Mouse (Mus musculus): ENCODE data around the gene Arhgef18. TPM values are rescaled to one million over a fixed set of nuclear protein-coding genes. Genes with fewer than 3 reads are reported as not detected.

Gene Arhgef18
- polyA plus RNA-seq, 1 experiment from 2014 or later: 10.1 TPM

DNA sequence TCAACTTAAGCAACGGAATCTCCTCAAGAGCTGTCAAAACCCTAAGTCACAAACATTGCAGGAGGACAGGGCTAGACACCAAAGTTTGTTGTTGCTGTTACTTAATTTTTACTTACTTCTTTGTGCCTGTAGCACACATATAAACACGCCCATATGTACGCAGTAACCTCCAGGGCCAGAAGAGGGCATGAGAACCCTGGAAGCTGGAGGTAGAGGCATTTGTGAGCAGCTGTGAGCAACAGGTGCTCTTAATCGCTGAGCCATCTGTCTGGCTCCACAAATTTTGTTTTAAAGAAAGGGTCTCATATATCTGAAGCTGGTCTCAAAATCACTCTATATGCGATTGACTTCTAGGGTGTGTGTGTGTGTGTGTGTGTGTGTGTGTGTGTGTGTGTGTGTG lies 71.5 kb downstream of the Arhgef18 start:
- H3K4me3 ChIP-seq (ENCODE audit: low read depth, low read length): no peak overlapping the region
- 61% methylated on average over 5 of the region's 5 CpGs for WGBS
- ATAC-seq (ENCODE audit: low FRiP score) (no peak), DNase-seq (ENCODE audit: low spot score, missing footprints) (peak; percentile 89)
- no peaks in the 10 kb centered on the region for H3K9me3 ChIP-seq (ENCODE audit: control insufficient read depth, low read length)
- no peaks in the 10 kb centered on the region; the same call in 1 of the 2 replicates for H3K36me3 ChIP-seq (ENCODE audit: control insufficient read depth, insufficient read depth, low read length)
- no peaks in the 10 kb centered on the region for H3K27me3 ChIP-seq (ENCODE audit: control insufficient read depth, insufficient read depth, low read length)
- H3K4me1 ChIP-seq (ENCODE audit: control insufficient read depth, insufficient read depth, low read length): peaks cover 8% of the 10 kb centered on the region; the same call in 1 of the 2 replicates
- no peak overlapping the region for H3K27ac ChIP-seq (ENCODE audit: low read depth, low read length)
- no peak overlapping the region for H3K4me2 ChIP-seq
- H3K9ac ChIP-seq (ENCODE audit: low read length): no peak overlapping the region

DNA sequence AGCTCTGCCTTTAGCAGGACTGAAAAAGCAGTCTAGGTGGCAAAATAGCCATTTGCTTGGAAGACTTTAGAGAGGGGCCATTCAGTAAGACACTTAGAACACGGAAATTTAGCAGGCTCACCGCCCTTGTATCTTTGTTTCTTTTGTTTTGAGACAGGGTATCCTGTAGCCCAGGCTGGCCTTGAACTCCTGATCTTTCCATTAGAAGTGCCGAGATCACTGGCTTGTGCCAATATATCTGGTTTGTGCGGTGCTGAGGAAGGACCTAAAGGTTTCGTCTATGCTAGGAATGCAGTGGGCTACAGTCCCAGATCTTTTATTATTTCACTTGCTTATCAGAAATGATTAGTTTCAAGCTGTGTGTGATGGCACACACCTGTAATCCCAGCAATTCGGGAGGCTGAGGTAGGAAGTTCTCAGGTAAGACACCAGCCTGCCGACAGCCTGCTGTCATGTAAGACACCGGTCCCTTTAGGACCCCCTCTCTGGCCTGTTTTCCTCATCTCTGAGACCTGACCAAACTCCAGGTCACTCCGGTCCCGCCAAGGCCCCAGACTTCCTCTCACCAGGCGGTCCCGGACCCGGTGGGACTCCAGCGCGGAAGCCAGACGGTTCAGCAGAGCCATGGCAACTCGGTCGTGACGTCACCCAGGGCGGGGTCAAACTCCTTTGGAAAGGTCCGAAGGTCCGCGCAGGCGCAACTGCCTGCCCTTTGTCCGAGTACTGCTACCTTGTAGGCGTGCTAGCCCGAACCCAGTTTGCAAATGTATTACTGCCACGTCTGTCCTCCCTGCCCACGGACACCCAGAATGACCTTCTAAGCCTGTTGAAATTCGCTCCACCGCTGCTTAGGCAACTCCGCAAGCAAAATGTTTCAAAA lies 74.4 kb downstream of the Arhgef18 start, which contains the start of gene Pex11g:
Pex11g (minus strand) TSS at position 675 of the 880 bp plus-strand sequence.
- 9% methylated on average over 32 of the region's 32 CpGs for WGBS
- Histone ChIP-seq H3K9ac (ENCODE audit: low read length) (peak within 1 kb of the TSS; percentile 76), H3K9me3 (ENCODE audit: control insufficient read depth, low read length) (no peaks in the 10 kb centered on the region), H3K27me3 (ENCODE audit: control insufficient read depth, insufficient read depth, low read length) (no peaks in the 10 kb centered on the region), H3K4me2 (peak within 1 kb of the TSS; percentile 70), H3K4me3 (ENCODE audit: low read depth, low read length) (peak within 1 kb of the TSS; percentile 41), H3K4me1 (ENCODE audit: control insufficient read depth, insufficient read depth, low read length) (peaks cover 8% of the 10 kb centered on the region; the same call in 1 of the 2 replicates), H3K27ac (ENCODE audit: low read depth, low read length) (peak within 1 kb of the TSS; percentile 73), H3K36me3 (ENCODE audit: control insufficient read depth, insufficient read depth, low read length) (no peaks in the 10 kb centered on the region)
- ATAC-seq (ENCODE audit: low FRiP score) (peak; percentile 98), DNase-seq (ENCODE audit: low spot score, missing footprints) (peak; percentile 100)

DNA sequence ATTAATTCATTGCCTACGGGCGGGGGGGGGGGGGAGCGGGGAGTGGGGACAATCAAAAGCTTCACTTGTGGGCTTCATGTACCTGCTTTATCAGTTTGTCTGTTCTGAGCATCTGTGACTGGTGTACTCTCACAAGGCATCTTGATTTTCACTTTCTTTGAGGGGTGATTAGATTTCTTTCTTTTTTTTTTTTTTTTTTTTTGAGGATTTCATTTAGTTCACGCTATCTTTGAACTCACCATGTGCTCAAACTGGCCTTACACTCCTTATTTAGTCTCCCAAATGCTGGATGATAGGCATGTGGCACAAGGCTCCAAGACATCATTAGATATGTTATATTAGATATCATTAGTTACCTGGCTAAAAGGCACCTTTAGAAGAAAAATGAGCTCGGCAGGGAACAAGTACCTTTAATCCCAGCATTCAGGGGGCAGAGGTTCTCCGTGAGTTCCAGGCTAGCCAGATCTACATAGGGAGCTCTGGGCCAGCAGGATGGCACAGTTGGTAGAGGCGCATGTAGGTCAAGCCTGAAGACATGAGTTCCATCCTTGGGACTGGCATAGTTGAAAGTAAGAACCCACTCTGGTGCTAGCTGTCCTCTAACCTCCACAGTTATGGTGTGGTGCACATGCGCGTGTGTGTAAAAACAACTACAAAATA lies 75.2 kb downstream of the Arhgef18 start:
- Histone ChIP-seq H3K27me3 (ENCODE audit: control insufficient read depth, insufficient read depth, low read length) (no peaks in the 10 kb centered on the region), H3K9ac (ENCODE audit: low read length) (peak overlapping the region; percentile 76), H3K4me2 (peak overlapping the region; percentile 70), H3K27ac (ENCODE audit: low read depth, low read length) (peak overlapping the region; percentile 73), H3K4me1 (ENCODE audit: control insufficient read depth, insufficient read depth, low read length) (peaks cover 8% of the 10 kb centered on the region; the same call in 1 of the 2 replicates), H3K36me3 (ENCODE audit: control insufficient read depth, insufficient read depth, low read length) (no peaks in the 10 kb centered on the region), H3K9me3 (ENCODE audit: control insufficient read depth, low read length) (no peaks in the 10 kb centered on the region), H3K4me3 (ENCODE audit: low read depth, low read length) (peak overlapping the region; percentile 41)
- WGBS: 54% methylated on average over 9 of the region's 9 CpGs
- ATAC-seq (ENCODE audit: low FRiP score) (no peak; the same call in 1 of the 2 replicates), DNase-seq (ENCODE audit: low spot score, missing footprints) (peak; percentile 88)

DNA sequence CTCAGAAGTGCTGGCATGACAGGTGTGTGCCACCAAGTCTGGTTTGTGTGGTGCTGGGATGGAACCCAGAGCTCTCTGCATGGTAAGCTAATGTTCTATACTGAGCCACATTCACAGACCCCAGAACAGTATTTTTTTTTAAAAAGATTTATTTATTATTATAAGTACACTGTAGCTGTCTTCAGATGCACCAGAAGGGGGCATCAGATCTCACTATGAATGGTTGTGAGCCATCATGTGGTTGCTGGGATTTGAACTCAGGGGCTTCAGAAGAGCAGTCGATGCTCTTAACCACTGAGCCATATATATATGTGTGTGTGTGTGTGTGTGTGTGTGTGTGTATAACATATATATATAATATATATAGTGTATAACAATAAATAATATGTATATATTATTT lies 76.0 kb downstream of the Arhgef18 start:
- Histone ChIP-seq H3K9ac (ENCODE audit: low read length) (no peak overlapping the region), H3K4me1 (ENCODE audit: control insufficient read depth, insufficient read depth, low read length) (peaks cover 8% of the 10 kb centered on the region; the same call in 1 of the 2 replicates), H3K27ac (ENCODE audit: low read depth, low read length) (no peak overlapping the region), H3K27me3 (ENCODE audit: control insufficient read depth, insufficient read depth, low read length) (no peaks in the 10 kb centered on the region), H3K4me3 (ENCODE audit: low read depth, low read length) (no peak overlapping the region), H3K36me3 (ENCODE audit: control insufficient read depth, insufficient read depth, low read length) (no peaks in the 10 kb centered on the region), H3K9me3 (ENCODE audit: control insufficient read depth, low read length) (no peaks in the 10 kb centered on the region), H3K4me2 (no peak overlapping the region)
- DNase-seq (ENCODE audit: low spot score, missing footprints) (no peak), ATAC-seq (ENCODE audit: low FRiP score) (no peak)
- WGBS: 100% methylated on average over 1 of the region's 1 CpGs

DNA sequence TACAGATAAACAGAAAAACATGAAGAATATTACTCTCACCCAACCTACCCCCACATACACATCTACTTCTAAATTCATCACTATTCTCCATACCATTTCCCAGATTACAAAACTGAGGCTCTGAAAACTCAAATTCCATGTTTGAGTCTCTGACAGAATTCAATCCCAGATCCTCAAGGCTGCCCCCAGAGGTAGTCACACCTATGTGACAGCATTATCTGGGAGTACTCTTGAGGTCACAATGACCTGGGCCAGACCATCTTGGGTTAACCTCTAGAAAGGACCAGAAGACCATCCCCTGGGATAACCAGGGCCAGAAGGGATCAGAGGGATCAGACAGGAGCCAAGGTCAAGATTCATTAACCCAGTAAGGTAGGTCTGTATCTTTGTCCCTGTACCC lies 77.8 kb downstream of the Arhgef18 start, which contains the start of gene Tex45:
Tex45 (plus strand) TSS at position 301 of the 400 bp plus-strand sequence.
- H3K4me3 ChIP-seq (ENCODE audit: low read depth, low read length): no peak within 1 kb of the TSS
- H3K27ac ChIP-seq (ENCODE audit: low read depth, low read length): no peak within 1 kb of the TSS
- no peaks in the 10 kb centered on the region for H3K27me3 ChIP-seq (ENCODE audit: control insufficient read depth, insufficient read depth, low read length)
- H3K9me3 ChIP-seq (ENCODE audit: control insufficient read depth, low read length): no peaks in the 10 kb centered on the region
- H3K4me1 ChIP-seq (ENCODE audit: control insufficient read depth, insufficient read depth, low read length): peaks cover 8% of the 10 kb centered on the region; the same call in 1 of the 2 replicates
- no peak within 1 kb of the TSS for H3K4me2 ChIP-seq
- ATAC-seq (ENCODE audit: low FRiP score) (no peak), DNase-seq (ENCODE audit: low spot score, missing footprints) (no peak)
- no peaks in the 10 kb centered on the region for H3K36me3 ChIP-seq (ENCODE audit: control insufficient read depth, insufficient read depth, low read length)
- H3K9ac ChIP-seq (ENCODE audit: low read length): no peak within 1 kb of the TSS

DNA sequence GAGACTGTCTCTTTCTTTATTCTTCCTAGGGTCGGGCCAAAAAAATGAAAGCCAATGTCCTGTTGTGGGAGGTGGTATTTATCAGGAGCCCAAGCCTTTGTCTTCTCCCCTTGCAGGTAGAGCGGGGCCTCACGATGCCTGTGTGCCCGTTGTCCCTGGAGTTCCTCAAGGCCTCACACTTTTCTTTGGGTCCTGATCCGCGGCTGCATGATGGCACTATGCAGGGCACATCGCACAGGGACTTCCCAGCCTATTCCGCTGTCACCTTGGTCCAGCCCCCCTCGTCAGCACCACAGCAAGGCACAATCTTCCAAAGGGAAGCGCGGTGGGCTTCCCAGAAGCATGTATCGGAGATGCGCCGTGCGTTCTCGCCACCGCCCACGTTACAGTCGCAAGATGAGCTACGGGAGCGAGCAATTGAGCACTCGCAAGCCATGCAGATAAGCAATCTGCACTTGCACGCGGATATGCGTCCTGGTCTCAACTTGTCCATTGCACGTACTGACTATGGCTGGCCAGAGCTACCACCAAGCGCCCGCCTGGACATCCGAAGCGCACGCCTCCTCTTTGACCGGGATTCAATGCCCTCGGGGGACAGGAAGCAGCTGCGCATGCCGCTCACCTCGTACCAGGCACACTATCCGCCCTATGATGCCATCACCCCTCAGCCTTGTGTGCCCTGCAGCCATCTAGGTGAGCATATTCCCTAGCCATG lies 83.1 kb downstream of the Arhgef18 start:
- WGBS: 33% methylated on average over 37 of the region's 37 CpGs
- Histone ChIP-seq H3K4me1 (ENCODE audit: control insufficient read depth, insufficient read depth, low read length) (no peaks in the 10 kb centered on the region), H3K4me2 (peak overlapping the region; percentile 33), H3K36me3 (ENCODE audit: control insufficient read depth, insufficient read depth, low read length) (no peaks in the 10 kb centered on the region), H3K27ac (ENCODE audit: low read depth, low read length) (no peak overlapping the region), H3K4me3 (ENCODE audit: low read depth, low read length) (peak overlapping the region; percentile 11; the same call in 1 of the 2 replicates), H3K27me3 (ENCODE audit: control insufficient read depth, insufficient read depth, low read length) (0 out of 2 replicates have a peak, but pooled peaks cover 6% of the 10 kb centered on the region), H3K9ac (ENCODE audit: low read length) (no peak overlapping the region), H3K9me3 (ENCODE audit: control insufficient read depth, low read length) (no peaks in the 10 kb centered on the region)
- ATAC-seq (ENCODE audit: low FRiP score) (0 out of 2 replicates have a peak, but pooled peaks have one; percentile 42), DNase-seq (ENCODE audit: low spot score, missing footprints) (no peak)

DNA sequence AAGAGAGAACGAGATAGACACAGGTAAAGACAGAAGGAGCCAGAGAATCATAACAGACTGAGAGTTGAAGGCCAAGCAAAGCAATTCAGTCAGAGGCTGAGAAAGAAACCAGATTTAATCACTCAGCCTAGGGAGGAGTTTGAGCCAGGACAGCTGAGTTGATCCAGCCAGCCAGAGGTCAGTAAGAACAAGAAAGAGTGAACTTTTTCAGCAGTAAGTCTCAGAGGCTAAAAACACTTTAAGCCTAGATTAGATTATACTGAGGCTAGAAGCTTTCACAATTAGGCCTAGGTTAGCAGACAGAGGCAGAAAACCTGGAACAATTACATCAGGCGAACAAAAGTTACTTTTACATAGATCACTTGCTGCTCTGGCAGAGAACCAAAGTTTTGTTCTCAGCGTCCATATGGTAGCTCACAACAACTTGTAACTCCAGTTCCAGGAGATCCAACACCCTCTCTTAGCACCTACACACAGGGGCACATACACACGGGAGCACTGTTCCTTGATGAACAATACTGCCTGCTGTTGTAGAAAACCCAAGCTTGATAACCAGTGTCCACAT lies 87.5 kb downstream of the Arhgef18 start:
- DNase-seq (ENCODE audit: low spot score, missing footprints): no peak
- Histone ChIP-seq H3K9me3 (ENCODE audit: control insufficient read depth, low read length) (no peaks in the 10 kb centered on the region), H3K27ac (ENCODE audit: low read depth, low read length) (no peak overlapping the region), H3K4me2 (no peak overlapping the region), H3K27me3 (ENCODE audit: control insufficient read depth, insufficient read depth, low read length) (0 out of 2 replicates have a peak, but pooled peaks cover 6% of the 10 kb centered on the region), H3K4me1 (ENCODE audit: control insufficient read depth, insufficient read depth, low read length) (no peaks in the 10 kb centered on the region), H3K36me3 (ENCODE audit: control insufficient read depth, insufficient read depth, low read length) (no peaks in the 10 kb centered on the region), H3K4me3 (ENCODE audit: low read depth, low read length) (no peak overlapping the region), H3K9ac (ENCODE audit: low read length) (no peak overlapping the region)
- 82% methylated on average over 4 of the region's 4 CpGs for WGBS
- no peak for ATAC-seq (ENCODE audit: low FRiP score)

DNA sequence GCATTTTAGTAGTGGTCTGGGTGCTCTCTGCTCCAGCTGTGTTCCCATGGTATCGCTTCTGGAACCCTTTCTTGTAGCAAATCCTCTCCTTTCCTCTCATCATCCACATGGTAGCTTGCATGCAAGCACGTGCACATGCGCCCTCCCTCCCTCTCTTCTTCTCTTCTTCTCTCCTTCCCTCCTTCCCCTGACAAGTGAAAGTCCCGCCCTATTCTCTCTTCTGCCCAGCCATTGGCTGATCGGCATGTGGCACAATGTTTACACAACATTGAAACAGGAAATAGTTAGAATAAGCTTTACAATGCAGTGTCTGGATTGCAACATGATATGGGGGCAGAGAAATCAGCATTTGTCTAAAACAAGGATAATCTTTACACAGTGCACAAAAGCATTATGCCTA lies 88.8 kb downstream of the Arhgef18 start:
- no peak overlapping the region for H3K27ac ChIP-seq (ENCODE audit: low read depth, low read length)
- H3K36me3 ChIP-seq (ENCODE audit: control insufficient read depth, insufficient read depth, low read length): no peaks in the 10 kb centered on the region
- H3K4me3 ChIP-seq (ENCODE audit: low read depth, low read length): no peak overlapping the region
- ATAC-seq (ENCODE audit: low FRiP score) (no peak), DNase-seq (ENCODE audit: low spot score, missing footprints) (no peak)
- no peak overlapping the region for H3K9ac ChIP-seq (ENCODE audit: low read length)
- no peaks in the 10 kb centered on the region for H3K27me3 ChIP-seq (ENCODE audit: control insufficient read depth, insufficient read depth, low read length)
- H3K9me3 ChIP-seq (ENCODE audit: control insufficient read depth, low read length): no peaks in the 10 kb centered on the region
- H3K4me2 ChIP-seq: no peak overlapping the region
- 66% methylated on average over 5 of the region's 5 CpGs for WGBS
- H3K4me1 ChIP-seq (ENCODE audit: control insufficient read depth, insufficient read depth, low read length): no peaks in the 10 kb centered on the region

Data from midbrain, embryonic 11.5 days (tissue).